Mouse (Mus musculus) C2C12 (cell line): ENCODE measurements around the gene Sqstm1. TPM values are rescaled to one million over a fixed set of nuclear protein-coding genes. Genes with fewer than 3 reads are reported as not detected.

Source experiments
- H3K27me3 ChIP-seq: one replicate; pipeline ENCODE4 v1.6.1; 2011; ENCODE audit not compliant: control insufficient read depth, insufficient read depth, insufficient read length
- H3K36me3 ChIP-seq: one replicate; pipeline ENCODE4 v1.6.1; 2011; ENCODE audit not compliant: control insufficient read depth, insufficient read depth
- H3K4me3 ChIP-seq: one replicate; pipeline ENCODE4 v1.5.1; 2011; ENCODE audit warnings: mild to moderate bottlenecking, control low read depth; ENCODE audit not compliant: poor library complexity, insufficient read depth, severe bottlenecking
- H3K79me2 ChIP-seq: one replicate; pipeline ENCODE4 v1.6.1; 2011; ENCODE audit not compliant: control insufficient read depth, insufficient read depth
- H3K79me3 ChIP-seq: one replicate; pipeline ENCODE4 v1.6.1; 2011; ENCODE audit warnings: low read depth, control low read depth
- H3ac ChIP-seq: one replicate; pipeline ENCODE3; 2011; ENCODE audit warnings: low read depth; ENCODE audit not compliant: control insufficient read depth, insufficient read length
- CEBPB ChIP-seq: IDR thresholded peaks from one replicate; pipeline ENCODE4 v1.6.1; 2011; ENCODE audit warnings: low read depth, mild to moderate bottlenecking, control low read depth, moderate library complexity
- CTCF ChIP-seq: IDR thresholded peaks from one replicate; pipeline ENCODE4 v1.5.1; 2011; ENCODE audit not compliant: control insufficient read depth, insufficient read depth, insufficient read length
- FOSL1 ChIP-seq: IDR thresholded peaks from one replicate; pipeline ENCODE4 v1.8.0; 2011; ENCODE audit warnings: mild to moderate bottlenecking, low read length; ENCODE audit not compliant: poor library complexity, insufficient read depth, severe bottlenecking
- MAX ChIP-seq: IDR thresholded peaks from one replicate; pipeline ENCODE4 v1.6.1; 2011; ENCODE audit warnings: mild to moderate bottlenecking, control low read depth
- MYOD1 ChIP-seq: IDR thresholded peaks from one replicate; pipeline ENCODE4 v1.6.1; 2011; ENCODE audit warnings: low read depth; ENCODE audit not compliant: control insufficient read depth, insufficient read length
- MYOG ChIP-seq: IDR thresholded peaks from one replicate; pipeline ENCODE4 v1.6.1; 2011; ENCODE audit not compliant: control insufficient read depth, insufficient read length; ENCODE audit errors: extremely low read depth
- USF1 ChIP-seq: IDR thresholded peaks from one replicate; pipeline ENCODE4 v1.6.1; 2011; ENCODE audit warnings: low read depth, mild to moderate bottlenecking, control low read depth, moderate library complexity
- microRNA-seq: library from miRNA; unstranded; fragments of <30 nt; microRNA quantifications from one replicate; pipeline ENCODE4, GENCODE M21; 2019; ENCODE audit warnings: borderline microRNAs expressed
- polyA plus RNA-seq: library from polyadenylated mRNA; unstranded; fragments of >200 nt; fragmentation: generic; extraction: Trizol; gene quantifications from one replicate; pipeline ENCODE4 v1.2.1, GENCODE M21; 2012; ENCODE audit warnings: missing spikeins

The Sqstm1 gene
- polyA plus RNA-seq, 1 experiment: 660 TPM

GRCm38 (mm10) chr11:50156725-50157258 lies 53.8 kb downstream of the Sqstm1 start:
- Histone ChIP-seq H3ac (no peak overlapping the region), H3K79me2 (no peaks in the 10 kb centered on the region), H3K4me3 (no peak overlapping the region), H3K36me3 (peaks cover 59% of the 10 kb centered on the region), H3K79me3 (no peaks in the 10 kb centered on the region), H3K27me3 (no peaks in the 10 kb centered on the region)
- TF ChIP-seq CEBPB: no peak
- no peak for TF ChIP-seq MAX
- no peak for TF ChIP-seq CTCF

- Histone ChIP-seq H3ac (no peak overlapping the region), H3K79me2 (no peaks in the 10 kb centered on the region), H3K36me3 (peaks cover 59% of the 10 kb centered on the region), H3K79me3 (no peaks in the 10 kb centered on the region), H3K4me3 (no peak overlapping the region), H3K27me3 (no peaks in the 10 kb centered on the region)
- TF ChIP-seq MYOG (no peak), CTCF (no peak), CEBPB (no peak), FOSL1 (no peak)
Measured at GRCm38 (mm10) chr11:50155785-50156184, 54.8 kb downstream of the Sqstm1 start.

GRCm38 (mm10) chr11:50154777-50155520 lies 55.7 kb downstream of the Sqstm1 start:
- H3K27me3 ChIP-seq: no peaks in the 10 kb centered on the region
- no peaks in the 10 kb centered on the region for H3K79me3 ChIP-seq
- TF ChIP-seq CEBPB: no peak
- no peak for TF ChIP-seq CTCF
- TF ChIP-seq USF1: no peak
- no peak for TF ChIP-seq FOSL1
- TF ChIP-seq MYOD1: no peak
- no peak for TF ChIP-seq MAX
- no peak for TF ChIP-seq MYOG
- peaks cover 63% of the 10 kb centered on the region for H3K36me3 ChIP-seq
- no peaks in the 10 kb centered on the region for H3K79me2 ChIP-seq
- H3K4me3 ChIP-seq: no peak overlapping the region
- H3ac ChIP-seq: no peak overlapping the region

GRCm38 (mm10) chr11:50154166-50154565 lies 56.5 kb downstream of the Sqstm1 start:
- no peaks in the 10 kb centered on the region for H3K79me3 ChIP-seq
- H3K79me2 ChIP-seq: no peaks in the 10 kb centered on the region
- no peak overlapping the region for H3ac ChIP-seq
- TF ChIP-seq MYOD1: no peak
- TF ChIP-seq CTCF: no peak
- no peak for TF ChIP-seq FOSL1
- no peak for TF ChIP-seq MAX
- TF ChIP-seq CEBPB: no peak
- TF ChIP-seq USF1: no peak
- TF ChIP-seq MYOG: no peak
- peaks cover 71% of the 10 kb centered on the region for H3K36me3 ChIP-seq
- H3K4me3 ChIP-seq: no peak overlapping the region
- H3K27me3 ChIP-seq: no peaks in the 10 kb centered on the region

GRCm38 (mm10) chr11:50151374-50151773 lies 59.3 kb downstream of the Sqstm1 start:
- Histone ChIP-seq H3K79me3 (no peaks in the 10 kb centered on the region), H3K4me3 (no peak overlapping the region), H3K79me2 (no peaks in the 10 kb centered on the region), H3ac (no peak overlapping the region), H3K27me3 (no peaks in the 10 kb centered on the region), H3K36me3 (peaks cover 63% of the 10 kb centered on the region)
- TF ChIP-seq USF1 (no peak), MAX (no peak), MYOD1 (no peak), FOSL1 (no peak), CTCF (no peak), MYOG (no peak), CEBPB (no peak)

DNA sequence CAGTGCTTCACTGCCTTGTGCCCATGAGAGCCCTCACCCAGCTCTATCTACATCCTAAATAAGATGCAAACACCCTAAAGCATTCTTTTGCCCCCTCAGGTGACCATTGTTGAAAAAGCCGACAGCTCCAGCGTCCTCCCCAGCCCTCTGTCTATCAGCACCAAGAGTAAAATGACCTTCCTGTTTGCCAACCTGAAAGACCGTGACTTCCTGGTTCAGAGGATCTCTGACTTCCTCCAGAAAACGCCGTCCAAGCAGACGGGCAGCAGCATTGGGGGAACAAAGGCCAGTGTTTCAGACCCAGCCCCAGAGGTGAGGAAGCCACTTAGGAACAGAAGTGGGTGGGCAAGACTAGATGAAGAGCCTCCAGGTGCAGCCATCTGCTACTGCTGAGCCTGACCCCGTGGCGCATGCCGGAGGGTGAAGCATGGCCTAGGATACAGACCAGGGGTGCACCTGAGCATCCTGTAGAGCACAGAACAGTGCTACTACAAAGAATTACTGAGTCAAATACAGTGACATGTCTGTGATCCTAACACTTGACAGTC lies 61.0 kb downstream of the Sqstm1 start:
- Histone ChIP-seq H3K79me3 (no peaks in the 10 kb centered on the region), H3K4me3 (no peak overlapping the region), H3K36me3 (peaks cover 60% of the 10 kb centered on the region)

More for the DNA sequence above, 61.0 kb downstream of the Sqstm1 start:
- TF ChIP-seq FOSL1 (no peak), CTCF (no peak), USF1 (no peak), MAX (no peak), MYOG (no peak), CEBPB (no peak), MYOD1 (no peak)
- no peaks in the 10 kb centered on the region for H3K27me3 ChIP-seq
- no peak overlapping the region for H3ac ChIP-seq
- H3K79me2 ChIP-seq: no peaks in the 10 kb centered on the region

Small RNA genes within 50 kb of the gene (microRNA-seq; reads per million reads assigned to microRNA genes)
- not detected for gene Mir6919

Other genes starting within 250 kb of the Sqstm1 start
- gene Rnf130, start 185.5 kb downstream of the Sqstm1 start, polyA plus RNA-seq: not detected
- 26.4 TPM for gene Tbc1d9b, start 79.4 kb downstream of the Sqstm1 start, polyA plus RNA-seq
- 4.7 TPM for gene Mrnip, start 36.4 kb downstream of the Sqstm1 start, polyA plus RNA-seq
- gene Mgat4b, start 63 bp upstream of the Sqstm1 start, polyA plus RNA-seq: 139 TPM
- gene Ltc4s, start 27.8 kb upstream of the Sqstm1 start, polyA plus RNA-seq: 1.3 TPM
- gene Maml1, start 81.5 kb upstream of the Sqstm1 start, polyA plus RNA-seq: 14.8 TPM
- gene Canx, start 114.8 kb upstream of the Sqstm1 start, polyA plus RNA-seq: 144 TPM
- not detected for gene Cby3, start 143.6 kb upstream of the Sqstm1 start, polyA plus RNA-seq
- 112 TPM for gene Hnrnph1, start 166.2 kb upstream of the Sqstm1 start, polyA plus RNA-seq
- gene Rufy1, start 220.3 kb upstream of the Sqstm1 start, polyA plus RNA-seq: 11.1 TPM